8 mouse cellular contexts compared by ENCODE assay signal in genomic region chr3:89458965-89459807, GRCm38 (mm10). TPM values are rescaled to one million over a fixed set of nuclear protein-coding genes. Genes with fewer than 3 reads are reported as not detected.
DNase-seq lines count a peak whose midpoint lies in the region; ATAC-seq lines count a peak whose summit lies in the region.

No protein-coding gene starts in this region.

- H3K4me2 ChIP-seq in embryonic facial prominence, embryonic 11.5 days (ENCODE audit: low read depth, low read length) = peak overlapping the region; percentile 67
- peak overlapping the region; percentile 75 for H3K4me2 ChIP-seq in midbrain, embryonic 12.5 days (replicated peaks)

- no peaks in the 10 kb centered on the region for H3K4me1 ChIP-seq in embryonic facial prominence, embryonic 11.5 days (ENCODE audit: control insufficient read depth, insufficient read depth, low read length)
- peaks cover 29% of the 10 kb centered on the region for H3K4me1 ChIP-seq in limb, embryonic 10.5 days
- peaks cover 17% of the 10 kb centered on the region for H3K4me1 ChIP-seq in midbrain, embryonic 12.5 days

- DNase-seq in 3134 (ENCODE audit: extremely low read depth, insufficient read length, low spot score) = peak; percentile 86
- peak; percentile 96 for DNase-seq in adrenal gland, postnatal 25 days
- DNase-seq in embryonic facial prominence, embryonic 11.5 days (ENCODE audit: low spot score) = peak; percentile 94
- peak; percentile 92 to 96 for DNase-seq in heart, adult 18-20 months
- peak; percentile 95 for DNase-seq in kidney, adult 18-20 months
- peak; percentile 96 for DNase-seq in limb, embryonic 10.5 days (ENCODE audit: low spot score)
- peak; percentile 82 for DNase-seq in skeletal muscle tissue, adult 2 months (ENCODE audit: low read depth, low spot score)

- peak overlapping the region; percentile 57 for H3K4me3 ChIP-seq in embryonic facial prominence, embryonic 11.5 days (ENCODE audit: low read depth, low read length)
- H3K4me3 ChIP-seq in limb, embryonic 10.5 days = peak overlapping the region; percentile 57
- H3K4me3 ChIP-seq in midbrain, embryonic 12.5 days = peak overlapping the region; percentile 69

- H3K36me3 ChIP-seq in embryonic facial prominence, embryonic 11.5 days (replicated peaks; ENCODE audit: control insufficient read depth, insufficient read depth, low read depth, low read length) = no peaks in the 10 kb centered on the region
- H3K36me3 ChIP-seq in limb, embryonic 10.5 days = peaks cover 8% of the 10 kb centered on the region
- H3K36me3 ChIP-seq in midbrain, embryonic 12.5 days = no peaks in the 10 kb centered on the region

- WGBS in embryonic facial prominence, embryonic 11.5 days = under 1% methylated on average over 34 of the region's 36 CpGs
- WGBS in limb, embryonic 10.5 days = under 1% methylated on average over 36 of the region's 36 CpGs
- 2% methylated on average over 35 of the region's 36 CpGs for WGBS in midbrain, embryonic 12.5 days

- H3K27ac ChIP-seq in embryonic facial prominence, embryonic 11.5 days (replicated peaks; ENCODE audit: low read depth, low read length) = 0 out of 2 replicates have a peak overlapping the region, but pooled peaks have one; percentile 66
- peak overlapping the region; percentile 90 for H3K27ac ChIP-seq in limb, embryonic 10.5 days
- H3K27ac ChIP-seq in midbrain, embryonic 12.5 days (replicated peaks) = peak overlapping the region; percentile 85

- no peaks in the 10 kb centered on the region for H3K27me3 ChIP-seq in embryonic facial prominence, embryonic 11.5 days (ENCODE audit: control insufficient read depth, insufficient read depth, low read length)
- H3K27me3 ChIP-seq in limb, embryonic 10.5 days (ENCODE audit: low read depth, poor library complexity, severe bottlenecking) = no peaks in the 10 kb centered on the region
- no peaks in the 10 kb centered on the region for H3K27me3 ChIP-seq in midbrain, embryonic 12.5 days

- no peaks in the 10 kb centered on the region for H3K9me3 ChIP-seq in embryonic facial prominence, embryonic 11.5 days (replicated peaks; ENCODE audit: control insufficient read depth, low read length)
- H3K9me3 ChIP-seq in limb, embryonic 10.5 days (replicated peaks) = no peaks in the 10 kb centered on the region
- no peaks in the 10 kb centered on the region for H3K9me3 ChIP-seq in midbrain, embryonic 12.5 days

- ATAC-seq in embryonic facial prominence, embryonic 11.5 days (replicated peaks; ENCODE audit: insufficient number of reproducible peaks, low FRiP score, low TSS enrichment, low read depth) = peak; percentile 86
- peak; percentile 85 for ATAC-seq in midbrain, embryonic 12.5 days (ENCODE audit: low FRiP score, low read depth)

- peak overlapping the region; percentile 70 for H3K9ac ChIP-seq in embryonic facial prominence, embryonic 11.5 days (replicated peaks; ENCODE audit: low read length)
- peak overlapping the region; percentile 75 for H3K9ac ChIP-seq in midbrain, embryonic 12.5 days (replicated peaks)

RNA-seq across cellular contexts. Expression of gene Pmvk, which starts 4.8 kb away (rescaled TPM):
- 31.7 and 53.8 TPM in 2 replicates for total RNA-seq in adrenal gland, postnatal 25 days (2021)
- 57.3 and 58.9 TPM in 2 replicates for polyA plus RNA-seq in embryonic facial prominence, embryonic 11.5 days (2014; fragmentation: Nextera tagmentation; extraction: Ambion mirVana)
- total RNA-seq in heart, adult 18-20 months (2021) = 1 to 10 TPM; 8.4 to 8.8 TPM
- 63.6 and 65.9 TPM in 2 replicates for polyA plus RNA-seq in limb, embryonic 10.5 days (2016; fragmentation: Nextera tagmentation; extraction: Ambion mirVana)
- polyA plus RNA-seq in midbrain, embryonic 12.5 days (2016; fragmentation: Nextera tagmentation; extraction: Ambion mirVana) = 73.7 and 77.9 TPM in 2 replicates

RNA-seq across cellular contexts. Expression of gene Pbxip1, which starts 22.7 kb away (rescaled TPM):
- total RNA-seq in adrenal gland, postnatal 25 days (2021) = 37.9 and 51.1 TPM in 2 replicates
- polyA plus RNA-seq in embryonic facial prominence, embryonic 11.5 days (2014; fragmentation: Nextera tagmentation; extraction: Ambion mirVana) = 9.1 and 10.8 TPM in 2 replicates
- 10 to 100 TPM; 70.0 to 76.0 TPM for total RNA-seq in heart, adult 18-20 months (2021)
- polyA plus RNA-seq in limb, embryonic 10.5 days (2016; fragmentation: Nextera tagmentation; extraction: Ambion mirVana) = 13.0 and 19.2 TPM in 2 replicates
- 16.1 and 17.9 TPM in 2 replicates for polyA plus RNA-seq in midbrain, embryonic 12.5 days (2016; fragmentation: Nextera tagmentation; extraction: Ambion mirVana)

RNA-seq across cellular contexts. Expression of gene Pygo2, which starts 29.2 kb away (rescaled TPM):
- total RNA-seq in adrenal gland, postnatal 25 days (2021) = 38.6 and 46.8 TPM in 2 replicates
- 55.8 and 56.5 TPM in 2 replicates for polyA plus RNA-seq in embryonic facial prominence, embryonic 11.5 days (2014; fragmentation: Nextera tagmentation; extraction: Ambion mirVana)
- 10 to 100 TPM; 15.3 to 17.0 TPM for total RNA-seq in heart, adult 18-20 months (2021)
- polyA plus RNA-seq in limb, embryonic 10.5 days (2016; fragmentation: Nextera tagmentation; extraction: Ambion mirVana) = 50.7 and 53.5 TPM in 2 replicates
- 52.5 and 58.3 TPM in 2 replicates for polyA plus RNA-seq in midbrain, embryonic 12.5 days (2016; fragmentation: Nextera tagmentation; extraction: Ambion mirVana)

RNA-seq across cellular contexts. Expression of gene Shc1, which starts 40.9 kb away (rescaled TPM):
- 74.4 and 101 TPM in 2 replicates for total RNA-seq in adrenal gland, postnatal 25 days (2021)
- polyA plus RNA-seq in embryonic facial prominence, embryonic 11.5 days (2014; fragmentation: Nextera tagmentation; extraction: Ambion mirVana) = 43.6 and 53.0 TPM in 2 replicates
- total RNA-seq in heart, adult 18-20 months (2021) = 10 to 100 TPM; 33.2 to 36.1 TPM
- 82.6 and 96.2 TPM in 2 replicates for polyA plus RNA-seq in limb, embryonic 10.5 days (2016; fragmentation: Nextera tagmentation; extraction: Ambion mirVana)
- 33.0 and 43.5 TPM in 2 replicates for polyA plus RNA-seq in midbrain, embryonic 12.5 days (2016; fragmentation: Nextera tagmentation; extraction: Ambion mirVana)

RNA-seq across cellular contexts. Expression of gene Cks1b, which starts 41.0 kb away (rescaled TPM):
- 24.8 and 26.2 TPM in 2 replicates for total RNA-seq in adrenal gland, postnatal 25 days (2021)
- 648 and 668 TPM in 2 replicates for polyA plus RNA-seq in embryonic facial prominence, embryonic 11.5 days (2014; fragmentation: Nextera tagmentation; extraction: Ambion mirVana)
- total RNA-seq in heart, adult 18-20 months (2021) = 1 to 10 TPM; 4.6 to 4.8 TPM
- 898 and 922 TPM in 2 replicates for polyA plus RNA-seq in limb, embryonic 10.5 days (2016; fragmentation: Nextera tagmentation; extraction: Ambion mirVana)
- 291 and 306 TPM in 2 replicates for polyA plus RNA-seq in midbrain, embryonic 12.5 days (2016; fragmentation: Nextera tagmentation; extraction: Ambion mirVana)

Comparison
In these comparisons a context has a peak if more than half of its experiments do, and no peak if none do; other contexts are left out.
1. Peak in every context shown above with its lines: DNase-seq, ATAC-seq, H3K4me3 ChIP-seq and H3K27ac ChIP-seq.